Mouse (Mus musculus): ENCODE results near the gene Omd. TPM values are rescaled to one million over a fixed set of nuclear protein-coding genes. Genes with fewer than 3 reads are reported as not detected.

The Omd gene
- polyA plus RNA-seq, 1 experiment from 2014 or later, result 0.43 TPM

DNA sequence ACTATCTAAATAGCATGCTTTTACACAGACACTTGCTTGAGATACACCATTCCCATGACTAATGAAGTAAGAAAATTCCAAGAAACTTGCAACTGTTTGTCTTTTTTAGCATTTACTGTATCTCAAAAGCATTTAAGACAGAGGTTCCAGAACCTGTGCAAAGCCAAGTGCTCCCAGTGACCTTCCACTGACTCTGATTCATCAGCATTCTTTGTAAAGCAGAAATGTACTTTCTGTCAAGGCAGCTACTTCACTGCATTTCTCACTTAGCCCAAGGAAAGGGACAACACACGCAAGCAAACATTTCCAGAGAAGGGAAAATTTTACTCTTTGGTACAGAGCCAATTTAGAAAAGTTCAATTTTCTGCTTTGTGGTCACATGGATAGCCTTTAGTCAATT lies 41.0 kb downstream of the Omd start:
- H3K27ac ChIP-seq, result no peak overlapping the region
- H3K4me1 ChIP-seq (replicated peaks), result no peaks in the 10 kb centered on the region
- 93% methylated on average over 1 of the region's 1 CpGs for WGBS
- ATAC-seq, result no peak
- no peak overlapping the region for H3K9ac ChIP-seq (replicated peaks)
- H3K27me3 ChIP-seq, result no peaks in the 10 kb centered on the region
- no peak overlapping the region for H3K4me2 ChIP-seq (replicated peaks)
- H3K9me3 ChIP-seq, result no peaks in the 10 kb centered on the region
- H3K4me3 ChIP-seq (replicated peaks), result no peak overlapping the region
- H3K36me3 ChIP-seq, result no peaks in the 10 kb centered on the region

- Histone ChIP-seq H3K9ac (replicated peaks) (no peak overlapping the region), H3K4me2 (replicated peaks) (no peak overlapping the region), H3K4me3 (replicated peaks) (no peak overlapping the region), H3K9me3 (no peaks in the 10 kb centered on the region), H3K27ac (no peak overlapping the region), H3K36me3 (no peaks in the 10 kb centered on the region), H3K4me1 (replicated peaks) (no peaks in the 10 kb centered on the region), H3K27me3 (no peaks in the 10 kb centered on the region)
- ATAC-seq, result no peak
Observed at GRCm38 (mm10) chr13:49628167-49628566, 45.9 kb downstream of the Omd start.

- WGBS, result 90% methylated on average over 2 of the region's 2 CpGs
- H3K4me3 ChIP-seq (replicated peaks), result no peak overlapping the region
- H3K9me3 ChIP-seq, result no peaks in the 10 kb centered on the region
- no peak overlapping the region for H3K27ac ChIP-seq
- no peaks in the 10 kb centered on the region for H3K4me1 ChIP-seq (replicated peaks)
- no peaks in the 10 kb centered on the region for H3K27me3 ChIP-seq
- ATAC-seq, result no peak
- H3K9ac ChIP-seq (replicated peaks), result no peak overlapping the region
- no peaks in the 10 kb centered on the region for H3K36me3 ChIP-seq
- H3K4me2 ChIP-seq (replicated peaks), result no peak overlapping the region
Observed at GRCm38 (mm10) chr13:49629076-49629475, 46.8 kb downstream of the Omd start.

DNA sequence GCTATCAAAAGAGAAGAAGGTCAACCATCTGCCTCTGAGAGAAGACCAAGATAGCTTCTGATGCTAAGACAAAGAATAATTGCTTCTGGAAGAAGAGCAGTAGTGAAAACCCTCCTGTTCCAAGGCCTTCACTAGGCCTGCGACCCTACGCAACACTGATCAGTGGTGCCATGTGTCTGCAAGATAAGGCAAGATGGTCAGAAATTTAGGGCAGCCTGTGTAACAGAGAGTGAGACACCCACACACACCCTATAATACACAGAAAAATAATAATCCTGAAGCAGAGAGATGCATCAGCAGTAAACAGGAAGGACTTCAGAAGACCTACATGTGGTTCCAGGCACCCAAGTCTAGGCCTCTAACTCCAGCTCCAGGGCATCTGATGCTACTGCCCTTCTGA lies 57.7 kb downstream of the Omd start:
- H3K9me3 ChIP-seq, result no peaks in the 10 kb centered on the region
- no peaks in the 10 kb centered on the region for H3K4me1 ChIP-seq (replicated peaks)
- H3K4me3 ChIP-seq (replicated peaks), result no peak overlapping the region
- H3K27me3 ChIP-seq, result no peaks in the 10 kb centered on the region
- no peak overlapping the region for H3K9ac ChIP-seq (replicated peaks)
- no peak overlapping the region for H3K27ac ChIP-seq
- H3K36me3 ChIP-seq, result no peaks in the 10 kb centered on the region
- no peak for ATAC-seq
- no peak overlapping the region for H3K4me2 ChIP-seq (replicated peaks)
- WGBS, result 97% methylated on average over 2 of the region's 2 CpGs

Other genes with a start within 250 kb of the Omd start
- 24.0 and 26.6 TPM in 2 replicates for gene Bicd2, start 240.9 kb upstream of the Omd start, polyA plus RNA-seq (2015; fragmentation: Nextera tagmentation; extraction: Ambion mirVana)
- 14.2 and 14.9 TPM in 2 replicates for gene Ippk, start 161.2 kb upstream of the Omd start, polyA plus RNA-seq (2015; fragmentation: Nextera tagmentation; extraction: Ambion mirVana)
- gene Tes3-ps, start 89.1 kb upstream of the Omd start, polyA plus RNA-seq (2015; fragmentation: Nextera tagmentation; extraction: Ambion mirVana), result 0.85 and 0.89 TPM in 2 replicates
- gene Ecm2, start 77.7 kb upstream of the Omd start, polyA plus RNA-seq (2015; fragmentation: Nextera tagmentation; extraction: Ambion mirVana), result 1.8 and 2.1 TPM in 2 replicates
- gene Aspn, start 38.0 kb upstream of the Omd start, polyA plus RNA-seq (2015; fragmentation: Nextera tagmentation; extraction: Ambion mirVana), result 0.28 and 0.41 TPM in 2 replicates
- 6.6 and 6.7 TPM in 2 replicates for gene Ogn, start 25.6 kb downstream of the Omd start, polyA plus RNA-seq (2015; fragmentation: Nextera tagmentation; extraction: Ambion mirVana)
- 12.7 and 13.7 TPM in 2 replicates for gene Cenpp, start 70.3 kb downstream of the Omd start, polyA plus RNA-seq (2015; fragmentation: Nextera tagmentation; extraction: Ambion mirVana)
- 20.5 and 23.0 TPM in 2 replicates for gene Nol8, start 70.6 kb downstream of the Omd start, polyA plus RNA-seq (2015; fragmentation: Nextera tagmentation; extraction: Ambion mirVana)
- gene Iars, start 99.6 kb downstream of the Omd start, polyA plus RNA-seq (2015; fragmentation: Nextera tagmentation; extraction: Ambion mirVana), result 57.7 and 61.0 TPM in 2 replicates
- not detected in 2 replicates for gene Gm30302, start 216.5 kb downstream of the Omd start, polyA plus RNA-seq (2015; fragmentation: Nextera tagmentation; extraction: Ambion mirVana)